Mouse (Mus musculus): ENCODE measurements around the gene Apbb2. TPM values are rescaled to one million over a fixed set of nuclear protein-coding genes. Genes with fewer than 3 reads are reported as not detected.

Gene Apbb2
- polyA plus RNA-seq (2015; fragmentation: Nextera tagmentation; extraction: Ambion mirVana), result 108 and 124 TPM in 2 replicates

DNA sequence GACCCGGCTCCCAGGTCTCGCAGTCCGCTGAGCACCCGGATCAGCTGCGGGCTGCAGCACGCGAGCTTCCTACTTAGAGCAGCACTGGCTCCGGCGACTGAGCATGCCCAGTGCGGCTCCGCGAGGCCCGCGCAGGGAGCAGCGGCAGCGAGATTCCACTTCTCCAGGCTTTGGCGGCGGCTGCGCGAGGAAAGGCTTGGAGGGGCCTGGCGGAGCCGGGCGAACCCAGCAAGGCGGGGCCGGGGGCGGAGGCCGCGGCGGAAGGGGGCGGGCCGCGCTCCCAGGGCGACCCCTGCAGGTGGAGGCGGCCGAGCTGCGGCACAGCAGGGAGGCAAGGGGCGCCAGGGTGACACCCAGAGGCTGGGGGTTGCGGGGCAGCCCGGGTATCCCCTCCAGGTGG is at the start of gene Apbb2:
Gene Apbb2 (minus strand): TSS at position 188 of the 400 bp plus-strand sequence.
- H3K36me3 ChIP-seq, result no peaks in the 10 kb centered on the region
- H3K9me3 ChIP-seq, result no peaks in the 10 kb centered on the region
- WGBS, result under 1% methylated on average over 39 of the region's 39 CpGs
- H3K27ac ChIP-seq (replicated peaks), result peak within 1 kb of the TSS; percentile 95
- peak; percentile 95 for ATAC-seq (ENCODE audit: low FRiP score, low read depth)
- peak within 1 kb of the TSS; percentile 89 for H3K4me3 ChIP-seq
- H3K4me2 ChIP-seq, result peak within 1 kb of the TSS; percentile 67
- H3K9ac ChIP-seq, result peak within 1 kb of the TSS; percentile 89
- no peaks in the 10 kb centered on the region for H3K27me3 ChIP-seq
- H3K4me1 ChIP-seq (replicated peaks), result peaks cover 45% of the 10 kb centered on the region

DNA sequence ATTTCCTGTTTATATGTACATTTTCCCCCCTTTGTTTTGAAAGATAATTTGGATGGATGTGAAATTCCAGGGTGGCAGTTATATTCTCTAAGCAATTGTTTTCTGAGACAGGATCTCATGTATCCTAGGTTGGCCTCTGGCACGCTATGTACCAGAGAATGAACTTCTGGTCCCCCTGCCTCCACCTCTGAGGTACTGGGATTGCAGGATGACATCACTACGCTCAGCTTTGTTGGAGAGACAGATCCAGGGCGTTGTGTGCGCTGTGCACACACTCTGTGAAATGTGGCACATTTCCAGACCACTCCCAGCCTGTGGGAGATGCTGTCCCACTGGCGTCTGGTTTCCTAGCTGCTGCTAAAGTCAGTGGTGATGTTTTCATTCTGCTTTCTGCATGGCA is 35.6 kb upstream of the Apbb2 start:
- Histone ChIP-seq H3K4me3 (no peak overlapping the region), H3K9me3 (no peaks in the 10 kb centered on the region), H3K4me2 (no peak overlapping the region), H3K36me3 (no peaks in the 10 kb centered on the region), H3K4me1 (replicated peaks) (peaks cover 7% of the 10 kb centered on the region; the same call in 1 of the 2 replicates), H3K27me3 (no peaks in the 10 kb centered on the region), H3K27ac (replicated peaks) (no peak overlapping the region), H3K9ac (no peak overlapping the region)
- 36% methylated on average over 5 of the region's 5 CpGs for WGBS
- peak; percentile 48; the same call in 1 of the 2 replicates for ATAC-seq (ENCODE audit: low FRiP score, low read depth)

DNA sequence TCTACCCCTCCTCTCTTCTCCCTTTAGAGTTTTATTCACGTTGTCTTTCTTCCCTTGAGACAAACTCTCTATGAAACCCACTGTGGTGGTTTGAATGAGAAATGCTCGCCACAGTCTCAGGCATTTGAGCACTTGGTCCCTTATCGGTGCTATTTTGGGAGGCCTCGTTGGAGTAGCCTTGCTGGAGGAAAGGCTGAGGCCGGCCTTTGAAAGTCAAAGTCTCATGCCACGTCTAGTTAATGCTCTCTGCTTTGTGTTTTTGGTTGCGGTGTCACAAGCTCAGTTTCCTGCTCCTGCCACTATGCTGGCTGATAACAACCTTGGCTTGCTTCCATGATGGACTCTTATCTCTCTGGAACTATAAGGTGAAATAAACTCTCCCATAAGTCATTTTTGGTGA is 28.9 kb upstream of the Apbb2 start:
- no peaks in the 10 kb centered on the region for H3K4me1 ChIP-seq (replicated peaks)
- H3K9me3 ChIP-seq, result no peaks in the 10 kb centered on the region
- H3K4me3 ChIP-seq, result no peak overlapping the region
- no peak for ATAC-seq (ENCODE audit: low FRiP score, low read depth)
- H3K4me2 ChIP-seq, result no peak overlapping the region
- H3K27me3 ChIP-seq, result no peaks in the 10 kb centered on the region
- no peak overlapping the region for H3K9ac ChIP-seq
- WGBS, result 69% methylated on average over 7 of the region's 7 CpGs
- no peaks in the 10 kb centered on the region for H3K36me3 ChIP-seq
- H3K27ac ChIP-seq (replicated peaks), result no peak overlapping the region

DNA sequence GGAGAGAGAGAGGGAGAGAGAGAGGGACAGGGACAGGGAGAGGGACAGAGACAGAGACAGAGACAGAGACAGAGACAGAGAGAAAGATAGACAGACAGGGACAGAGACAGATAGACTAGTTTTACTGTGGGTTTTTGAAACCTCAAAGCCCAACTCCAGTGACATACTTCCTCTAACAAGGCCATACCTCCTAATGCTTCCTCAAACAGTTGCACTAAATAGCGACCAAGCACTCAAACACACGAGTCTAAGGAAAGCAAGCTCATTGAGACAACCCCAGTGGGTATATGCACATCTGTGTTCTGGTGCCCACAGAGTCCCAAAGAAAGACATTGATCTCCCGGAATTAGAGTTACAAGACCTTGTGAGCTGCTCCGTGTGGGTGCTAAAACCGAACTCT is 24.7 kb upstream of the Apbb2 start:
- Histone ChIP-seq H3K36me3 (no peaks in the 10 kb centered on the region), H3K27ac (replicated peaks) (no peak overlapping the region), H3K4me2 (no peak overlapping the region), H3K9ac (no peak overlapping the region), H3K4me1 (replicated peaks) (no peaks in the 10 kb centered on the region), H3K4me3 (no peak overlapping the region), H3K27me3 (no peaks in the 10 kb centered on the region), H3K9me3 (no peaks in the 10 kb centered on the region)
- ATAC-seq (ENCODE audit: low FRiP score, low read depth), result no peak
- WGBS, result 83% methylated on average over 5 of the region's 5 CpGs

- 93% methylated on average over 4 of the region's 4 CpGs for WGBS
- H3K27me3 ChIP-seq, result no peaks in the 10 kb centered on the region
- no peak for ATAC-seq (ENCODE audit: low FRiP score, low read depth)
These were observed 23.6 kb upstream of the Apbb2 start for GRCm38 (mm10) chr5:66642156-66642555.

GRCm38 (mm10) chr5:66635459-66636079 is 17.0 kb upstream of the Apbb2 start:
- Histone ChIP-seq H3K27ac (replicated peaks) (no peak overlapping the region), H3K36me3 (no peaks in the 10 kb centered on the region), H3K4me1 (replicated peaks) (no peaks in the 10 kb centered on the region), H3K9me3 (no peaks in the 10 kb centered on the region), H3K27me3 (no peaks in the 10 kb centered on the region), H3K4me3 (no peak overlapping the region), H3K9ac (no peak overlapping the region), H3K4me2 (no peak overlapping the region)
- no peak for ATAC-seq (ENCODE audit: low FRiP score, low read depth)
- 30% methylated on average over 10 of the region's 10 CpGs for WGBS

More at GRCm38 (mm10) chr5:66642156-66642555, 23.6 kb upstream of the Apbb2 start:
- H3K4me3 ChIP-seq, result no peak overlapping the region
- no peak overlapping the region for H3K4me2 ChIP-seq
- no peaks in the 10 kb centered on the region for H3K9me3 ChIP-seq
- no peaks in the 10 kb centered on the region for H3K4me1 ChIP-seq (replicated peaks)
- H3K36me3 ChIP-seq, result no peaks in the 10 kb centered on the region
- no peak overlapping the region for H3K27ac ChIP-seq (replicated peaks)
- H3K9ac ChIP-seq, result no peak overlapping the region

- H3K27me3 ChIP-seq, result no peaks in the 10 kb centered on the region
- no peak overlapping the region for H3K9ac ChIP-seq
- H3K27ac ChIP-seq (replicated peaks), result 0 out of 2 replicates have a peak overlapping the region, but pooled peaks have one; percentile 2
- H3K9me3 ChIP-seq, result no peaks in the 10 kb centered on the region
- 43% methylated on average over 7 of the region's 7 CpGs for WGBS
- peak; percentile 27; the same call in 1 of the 2 replicates for ATAC-seq (ENCODE audit: low FRiP score, low read depth)
- H3K4me1 ChIP-seq (replicated peaks), result no peaks in the 10 kb centered on the region
- no peak overlapping the region for H3K4me2 ChIP-seq
- no peaks in the 10 kb centered on the region for H3K36me3 ChIP-seq
- H3K4me3 ChIP-seq, result no peak overlapping the region
These were observed 9.2 kb upstream of the Apbb2 start for GRCm38 (mm10) chr5:66627805-66628204.

GRCm38 (mm10) chr5:66620191-66620625 is 1.6 kb upstream of the Apbb2 start:
- H3K4me2 ChIP-seq, result peak overlapping the region; percentile 67
- H3K36me3 ChIP-seq, result no peaks in the 10 kb centered on the region
- peak; percentile 73 for ATAC-seq (ENCODE audit: low FRiP score, low read depth)
- H3K27me3 ChIP-seq, result no peaks in the 10 kb centered on the region
- H3K27ac ChIP-seq (replicated peaks), result peak overlapping the region; percentile 77
- H3K9me3 ChIP-seq, result no peaks in the 10 kb centered on the region
- peak overlapping the region; percentile 55 for H3K9ac ChIP-seq
- under 1% methylated on average over 41 of the region's 41 CpGs for WGBS
- peaks cover 30% of the 10 kb centered on the region for H3K4me1 ChIP-seq (replicated peaks)
- H3K4me3 ChIP-seq, result peak overlapping the region; percentile 57

GRCm38 (mm10) chr5:66619675-66620074 is 1.1 kb upstream of the Apbb2 start:
- no peaks in the 10 kb centered on the region for H3K27me3 ChIP-seq
- no peaks in the 10 kb centered on the region for H3K36me3 ChIP-seq
- 41% methylated on average over 8 of the region's 8 CpGs for WGBS
- H3K27ac ChIP-seq (replicated peaks), result peak overlapping the region; percentile 77
- H3K4me3 ChIP-seq, result peak overlapping the region; percentile 57
- no peak for ATAC-seq (ENCODE audit: low FRiP score, low read depth)
- H3K9ac ChIP-seq, result peak overlapping the region; percentile 55
- peak overlapping the region; percentile 67 for H3K4me2 ChIP-seq
- peaks cover 35% of the 10 kb centered on the region for H3K4me1 ChIP-seq (replicated peaks)
- H3K9me3 ChIP-seq, result no peaks in the 10 kb centered on the region

DNA sequence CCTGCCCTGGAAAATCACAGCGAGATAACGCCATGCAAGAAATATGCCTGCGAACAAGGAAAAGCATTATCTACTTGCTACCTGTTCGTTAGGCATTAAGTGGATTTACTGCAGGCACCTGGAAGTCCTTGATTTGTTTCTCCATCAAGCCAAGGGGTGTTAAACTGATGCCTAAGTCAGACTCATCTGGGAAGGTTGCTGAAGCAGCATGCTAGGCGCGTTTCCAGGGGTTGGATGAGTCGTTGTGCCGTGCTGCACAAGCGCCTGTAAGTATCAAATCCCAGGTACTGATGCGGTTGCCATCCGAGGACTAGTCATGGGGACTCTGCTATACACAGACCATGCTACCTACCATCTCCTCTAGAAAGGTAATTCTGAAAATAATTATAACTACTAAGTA is 611 bp upstream of the Apbb2 start:
- Histone ChIP-seq H3K4me1 (replicated peaks) (peaks cover 39% of the 10 kb centered on the region), H3K4me3 (peak overlapping the region; percentile 89), H3K27me3 (no peaks in the 10 kb centered on the region), H3K36me3 (no peaks in the 10 kb centered on the region), H3K9me3 (no peaks in the 10 kb centered on the region), H3K9ac (no peak overlapping the region), H3K27ac (replicated peaks) (peak overlapping the region; percentile 95), H3K4me2 (peak overlapping the region; percentile 67)
- 29% methylated on average over 11 of the region's 11 CpGs for WGBS
- no peak for ATAC-seq (ENCODE audit: low FRiP score, low read depth)

- H3K27ac ChIP-seq (replicated peaks), result peak overlapping the region; percentile 95
- peak overlapping the region; percentile 67 for H3K4me2 ChIP-seq
- ATAC-seq (ENCODE audit: low FRiP score, low read depth), result peak; percentile 66
- H3K9me3 ChIP-seq, result no peaks in the 10 kb centered on the region
- peak overlapping the region; percentile 89 for H3K4me3 ChIP-seq
- under 1% methylated on average over 54 of the region's 54 CpGs for WGBS
- peaks cover 51% of the 10 kb centered on the region for H3K4me1 ChIP-seq (replicated peaks)
- peak overlapping the region; percentile 89 for H3K9ac ChIP-seq
- no peaks in the 10 kb centered on the region for H3K36me3 ChIP-seq
- no peaks in the 10 kb centered on the region for H3K27me3 ChIP-seq
These were observed 593 bp downstream of the Apbb2 start for GRCm38 (mm10) chr5:66617921-66618460.

DNA sequence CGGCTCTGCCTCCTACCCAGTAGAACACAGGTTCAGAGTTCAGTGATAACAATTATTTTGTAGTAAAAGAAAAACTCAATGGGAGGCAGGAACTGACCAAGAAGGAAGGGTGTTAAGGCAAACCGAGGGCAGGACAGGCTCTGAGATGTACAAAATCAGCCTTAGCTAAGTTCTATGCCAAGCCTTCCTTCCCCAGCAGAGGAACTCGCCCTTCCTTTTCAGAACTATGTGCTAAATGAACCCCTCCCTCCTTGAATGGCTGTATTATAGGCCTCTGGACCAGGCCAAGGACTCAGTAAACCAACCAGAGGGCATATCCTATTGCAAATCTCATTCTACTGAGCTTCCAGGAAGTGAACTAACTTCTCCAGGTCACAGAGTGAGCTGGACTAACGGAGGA is 3.6 kb downstream of the Apbb2 start:
- H3K4me1 ChIP-seq (replicated peaks), result peaks cover 69% of the 10 kb centered on the region
- no peak for ATAC-seq (ENCODE audit: low FRiP score, low read depth)
- H3K27me3 ChIP-seq, result no peaks in the 10 kb centered on the region
- no peaks in the 10 kb centered on the region for H3K9me3 ChIP-seq
- H3K4me2 ChIP-seq, result 0 out of 2 replicates have a peak overlapping the region, but pooled peaks have one; percentile 6
- no peak overlapping the region for H3K9ac ChIP-seq
- H3K36me3 ChIP-seq, result no peaks in the 10 kb centered on the region
- no peak overlapping the region for H3K27ac ChIP-seq (replicated peaks)
- no peak overlapping the region for H3K4me3 ChIP-seq
- WGBS, result 84% methylated on average over 4 of the region's 4 CpGs

Measured in hindbrain, embryonic 15.5 days (tissue).